Mouse (Mus musculus) effector memory CD4-positive, alpha-beta T cell, adult 7 months (primary cell): ENCODE measurements around the gene Gm8764. TPM values are rescaled to one million over a fixed set of nuclear protein-coding genes. Genes with fewer than 3 reads are reported as not detected.

Source experiments
- polyA plus RNA-seq: library from polyadenylated mRNA; unstranded; fragments of 100-300 nt; shearing (Covaris generic); gene quantifications from one replicate; pipeline ENCODE4 v1.2.1, GENCODE M21; 2017

Gene Gm8764
- not detected for polyA plus RNA-seq

GRCm38 (mm10) chr10:104159706-104160105 lies at the start of gene Gm8764:
Gm8764 (plus strand) TSS chr10:104160006.

GRCm38 (mm10) chr10:104142687-104143086 lies 17.1 kb upstream of the Gm8764 start, which contains the start of gene Gm21293:
Gm21293 (plus strand) TSS chr10:104142987.

GRCm38 (mm10) chr10:104151197-104151596 lies 8.6 kb upstream of the Gm8764 start, which contains the start of gene Gm6763:
Gm6763 (plus strand) TSS chr10:104151497.

GRCm38 (mm10) chr10:104168215-104168614 lies 8.4 kb downstream of the Gm8764 start, which contains the start of gene Gm21304:
Gm21304 (plus strand) TSS chr10:104168515.

GRCm38 (mm10) chr10:104176724-104177123 lies 16.9 kb downstream of the Gm8764 start, which contains the start of gene Gm21312:
Gm21312 (plus strand) TSS chr10:104177024.

GRCm38 (mm10) chr10:104185233-104185632 lies 25.4 kb downstream of the Gm8764 start, which contains the start of gene Gm20765:
Gm20765 (plus strand) TSS chr10:104185533.

GRCm38 (mm10) chr10:104193742-104194141 lies 33.9 kb downstream of the Gm8764 start, which contains the start of gene Gm4340:
Gm4340 (plus strand) TSS chr10:104194042.

Other genes starting within 250 kb of the Gm8764 start
- not detected for gene Gm21293, start 17.0 kb upstream of the Gm8764 start, polyA plus RNA-seq
- not detected for gene Gm6763, start 8.5 kb upstream of the Gm8764 start, polyA plus RNA-seq
- not detected for gene Gm21304, start 8.5 kb downstream of the Gm8764 start, polyA plus RNA-seq
- not detected for gene Gm21312, start 17.0 kb downstream of the Gm8764 start, polyA plus RNA-seq
- gene Gm20765, start 25.5 kb downstream of the Gm8764 start, polyA plus RNA-seq = not detected
- not detected for gene Gm4340, start 34.0 kb downstream of the Gm8764 start, polyA plus RNA-seq